Comparison of ENCODE assay signal across 9 mouse cellular contexts in genomic region chrX:7919601-7920383, GRCm38 (mm10). TPM values are rescaled to one million over a fixed set of nuclear protein-coding genes. Genes with fewer than 3 reads are reported as not detected.
DNase-seq lines count a peak whose midpoint lies in the region; ATAC-seq lines count a peak whose summit lies in the region.
"Had no signal": no experiment of that assay in that cellular context is flagged by ENCODE, and none has a peak within 500 bp of the region (broad histone marks: within the 10 kb centered on the region; RNA-seq: fewer than 3 reads in every experiment).

TSS of gene Pcsk1n (plus strand) at chrX:7919822.

- H3K4me1 ChIP-seq in liver, embryonic 12.5 days: no peaks in the 10 kb centered on the region; the same call in 1 of the 2 replicates
- H3K4me1 ChIP-seq in hindbrain, embryonic 14.5 days (replicated peaks; ENCODE audit: control insufficient read depth, insufficient read depth, low read length): 0 out of 2 replicates have a peak, but pooled peaks cover 18% of the 10 kb centered on the region
- H3K4me1 ChIP-seq in limb, embryonic 11.5 days (ENCODE audit: control insufficient read depth, insufficient read depth, low read length): no peaks in the 10 kb centered on the region

- H3K27ac ChIP-seq in liver, embryonic 12.5 days: no peak within 1 kb of the TSS
- peak within 1 kb of the TSS; percentile 80 for H3K27ac ChIP-seq in hindbrain, embryonic 14.5 days
- H3K27ac ChIP-seq in limb, embryonic 11.5 days (replicated peaks; ENCODE audit: low read depth, low read length): no peak within 1 kb of the TSS

- no peaks in the 10 kb centered on the region for H3K9me3 ChIP-seq in liver, embryonic 12.5 days (replicated peaks)
- H3K9me3 ChIP-seq in hindbrain, embryonic 14.5 days (ENCODE audit: control insufficient read depth, low read length): no peaks in the 10 kb centered on the region
- H3K9me3 ChIP-seq in limb, embryonic 11.5 days (ENCODE audit: control insufficient read depth, low read length): no peaks in the 10 kb centered on the region; the same call in 1 of the 2 replicates

- H3K9ac ChIP-seq in liver, embryonic 12.5 days: no peak within 1 kb of the TSS
- H3K9ac ChIP-seq in hindbrain, embryonic 14.5 days: peak within 1 kb of the TSS; percentile 76
- no peak within 1 kb of the TSS for H3K9ac ChIP-seq in limb, embryonic 11.5 days (ENCODE audit: low read length)

- H3K4me3 ChIP-seq in liver, embryonic 12.5 days: no peak within 1 kb of the TSS
- peak within 1 kb of the TSS; percentile 51 for H3K4me3 ChIP-seq in hindbrain, embryonic 14.5 days (replicated peaks; ENCODE audit: low read length)
- H3K4me3 ChIP-seq in limb, embryonic 11.5 days (ENCODE audit: low read depth, low read length): peak within 1 kb of the TSS; percentile 14; the same call in 1 of the 2 replicates

- ATAC-seq in liver, embryonic 12.5 days: no peak
- peak; percentile 91 for ATAC-seq in hindbrain, embryonic 14.5 days (ENCODE audit: low FRiP score)
- ATAC-seq in limb, embryonic 11.5 days (ENCODE audit: insufficient number of reproducible peaks, low FRiP score, low TSS enrichment, low read depth): no peak
- ATAC-seq in megakaryocyte-erythroid progenitor cell, adult 5-6 weeks (replicated peaks; ENCODE audit: low FRiP score, low TSS enrichment, poor library complexity, severe bottlenecking): no peak
- ATAC-seq: Patski had no signal

- H3K4me2 ChIP-seq in liver, embryonic 12.5 days: 0 out of 2 replicates have a peak within 1 kb of the TSS, but pooled peaks have one; percentile 29
- peak within 1 kb of the TSS; percentile 68 for H3K4me2 ChIP-seq in hindbrain, embryonic 14.5 days (replicated peaks)
- peak within 1 kb of the TSS; percentile 35 for H3K4me2 ChIP-seq in limb, embryonic 11.5 days (ENCODE audit: low read depth, severe bottlenecking)

- H3K27me3 ChIP-seq in liver, embryonic 12.5 days (replicated peaks): peaks cover 68% of the 10 kb centered on the region
- H3K27me3 ChIP-seq in hindbrain, embryonic 14.5 days (ENCODE audit: control insufficient read depth, insufficient read depth, low read length): no peaks in the 10 kb centered on the region
- peaks cover 41% of the 10 kb centered on the region for H3K27me3 ChIP-seq in limb, embryonic 11.5 days (ENCODE audit: control insufficient read depth, insufficient read depth, low read length)

- H3K36me3 ChIP-seq in liver, embryonic 12.5 days: no peaks in the 10 kb centered on the region
- H3K36me3 ChIP-seq in hindbrain, embryonic 14.5 days (replicated peaks; ENCODE audit: control insufficient read depth, insufficient read depth): peaks cover 18% of the 10 kb centered on the region
- H3K36me3 ChIP-seq in limb, embryonic 11.5 days (ENCODE audit: control insufficient read depth, insufficient read depth, low read length): no peaks in the 10 kb centered on the region

- DNase-seq in liver: no peak
- peak; percentile 56 for DNase-seq in embryo, embryonic 10 days (ENCODE audit: low spot score)
- peak; percentile 72 for DNase-seq in hindbrain, embryonic 14.5 days (ENCODE audit: low spot score)
- DNase-seq in limb, embryonic 11.5 days (ENCODE audit: low spot score): no peak
- DNase-seq in right cerebral cortex, postnatal 14 days: peak; percentile 58
- no peak for DNase-seq in thymus, postnatal 4 days

- 13% methylated on average over 40 of the region's 40 CpGs for WGBS in liver, embryonic 12.5 days (ENCODE audit: insufficient replicate concordance)
- WGBS in hindbrain, embryonic 14.5 days: 22% methylated on average over 34 of the region's 40 CpGs
- 16% methylated on average over 40 of the region's 40 CpGs for WGBS in limb, embryonic 11.5 days

RNA-seq across cellular contexts. Expression of gene Pcsk1n, which starts in this region (rescaled TPM):
- 0.26 and 0.33 TPM in 2 replicates for polyA plus RNA-seq in liver, embryonic 12.5 days (2016; fragmentation: Nextera tagmentation; extraction: Ambion mirVana)
- 271 and 284 TPM in 2 replicates for polyA plus RNA-seq in hindbrain, embryonic 14.5 days (2014; fragmentation: Nextera tagmentation; extraction: Ambion mirVana)
- 0.20 and 0.25 TPM in 2 replicates for polyA plus RNA-seq in limb, embryonic 11.5 days (2014; fragmentation: Nextera tagmentation; extraction: Ambion mirVana)
- total RNA-seq in megakaryocyte-erythroid progenitor cell, adult 5-6 weeks (2014; fragmentation: Nextera tagmentation): not detected in 2 replicates
- total RNA-seq in megakaryocyte-erythroid progenitor cell, adult 5-6 weeks (2017): not detected in 2 replicates
- polyA plus RNA-seq: Patski had no signal

Comparison
In these comparisons a context has a peak if more than half of its experiments do, and no peak if none do; other contexts are left out.
1. RNA of gene Pcsk1n (polyA plus RNA-seq): 271 to 284 TPM in hindbrain, embryonic 14.5 days; 0.26 to 0.33 TPM in liver, embryonic 12.5 days and 0.20 to 0.25 TPM in limb, embryonic 11.5 days; every median in the first group is over 100 times any median in the second.
2. DNase-seq: peak in embryo, embryonic 10 days (single experiment), hindbrain, embryonic 14.5 days (single experiment) and right cerebral cortex, postnatal 14 days (single experiment); none in liver (single experiment), limb, embryonic 11.5 days (single experiment) and thymus, postnatal 4 days (single experiment).
3. Peak in every context shown above with its lines, with median percentiles within 50 percentile points of each other: H3K4me2 ChIP-seq.